Mouse (Mus musculus) NIH3T3 (cell line): Measurements from ENCODE around the gene Lrr1.
"Not testable (repeated sequence)": the region's sequence is repeated elsewhere in the genome, so short reads cannot be mapped to it uniquely, and the experiment has no call there.

Experiments
- DNase-seq: peaks from one replicate; pipeline ENCODE4 v3.0.0-alpha.2; 2012; ENCODE audit warnings: low read depth

Gene Lrr1

GRCm38 (mm10) chr12:69168461-69169106, at the start of gene Lrr1:
TSS of gene Lrr1 (plus strand) at chr12:69168814.
- peak; percentile 89 for DNase-seq

GRCm38 (mm10) chr12:69119908-69120307, 48.7 kb upstream of the Lrr1 start:
- no peak for DNase-seq

GRCm38 (mm10) chr12:69122801-69123200, 45.8 kb upstream of the Lrr1 start:
- DNase-seq: no peak

- DNase-seq: no peak
Observed at GRCm38 (mm10) chr12:69125066-69125465, 43.5 kb upstream of the Lrr1 start.

- DNase-seq: peak; percentile 81
Observed at GRCm38 (mm10) chr12:69127170-69127569, 41.4 kb upstream of the Lrr1 start.

- peak; percentile 89 for DNase-seq
Observed at GRCm38 (mm10) chr12:69127626-69128025, 41.0 kb upstream of the Lrr1 start.

GRCm38 (mm10) chr12:69129634-69130310, 38.8 kb upstream of the Lrr1 start:
- no peak for DNase-seq

GRCm38 (mm10) chr12:69130486-69130885, 38.1 kb upstream of the Lrr1 start:
- DNase-seq: no peak

- no peak for DNase-seq
Observed at GRCm38 (mm10) chr12:69131267-69131666, 37.3 kb upstream of the Lrr1 start.

- peak; percentile 74 for DNase-seq
Observed at GRCm38 (mm10) chr12:69131981-69132380, 36.6 kb upstream of the Lrr1 start.

- no peak for DNase-seq
Observed at GRCm38 (mm10) chr12:69139201-69139600, 29.4 kb upstream of the Lrr1 start.

- no peak for DNase-seq
Observed at GRCm38 (mm10) chr12:69139841-69140240, 28.8 kb upstream of the Lrr1 start.

GRCm38 (mm10) chr12:69143460-69143859, 25.2 kb upstream of the Lrr1 start:
- DNase-seq: no peak

- DNase-seq: no peak
Observed at GRCm38 (mm10) chr12:69147166-69147735, 21.4 kb upstream of the Lrr1 start.

GRCm38 (mm10) chr12:69150049-69150448, 18.6 kb upstream of the Lrr1 start:
- no peak for DNase-seq

- no peak for DNase-seq
Observed at GRCm38 (mm10) chr12:69155923-69156322, 12.7 kb upstream of the Lrr1 start.

GRCm38 (mm10) chr12:69156436-69156835, 12.2 kb upstream of the Lrr1 start:
- DNase-seq: no peak

- no peak for DNase-seq
Observed at GRCm38 (mm10) chr12:69157107-69157506, 11.5 kb upstream of the Lrr1 start.

GRCm38 (mm10) chr12:69158366-69158764, 10.2 kb upstream of the Lrr1 start:
- peak; percentile 45 for DNase-seq

GRCm38 (mm10) chr12:69158765-69159577, 9.6 kb upstream of the Lrr1 start, which contains the start of gene Rps29:
TSS of gene Rps29 (minus strand) at chr12:69159186.
- DNase-seq: peak; percentile 99

- DNase-seq: peak; percentile 84
Observed at GRCm38 (mm10) chr12:69159578-69159940, 9.1 kb upstream of the Lrr1 start.

- DNase-seq: not testable (repeated sequence)
Observed at GRCm38 (mm10) chr12:69160677-69161076, 7.9 kb upstream of the Lrr1 start.
